19 mouse cellular contexts compared by ENCODE assay signal in genomic region chrX:133601195-133601594, GRCm38 (mm10).
"Had no signal": no experiment of that assay in that cellular context is flagged by ENCODE, and none has a peak within 500 bp of the region (broad histone marks: within the 10 kb centered on the region; RNA-seq: fewer than 3 reads in every experiment).

No protein-coding gene starts in this region.

- H3K27ac ChIP-seq: liver, embryonic 15.5 days; lung, embryonic 15.5 days; macrophage; midbrain, embryonic 13.5 days; neural tube, embryonic 12.5 days; stomach, embryonic 15.5 days; stomach, postnatal 0 days had no signal

- DNase-seq: liver, postnatal 0 days; lung, adult 2 months; lung, postnatal 14 days; lung, postnatal 36 days; right cerebral cortex, postnatal 14 days; thymus, adult 18-20 months; thymus, postnatal 14 days; thymus, postnatal 36 days had no signal

- H3K9me3 ChIP-seq: liver, embryonic 15.5 days; lung, embryonic 15.5 days; megakaryocyte, embryonic 14.5 days; midbrain, embryonic 13.5 days; neural tube, embryonic 12.5 days; stomach, embryonic 15.5 days had no signal

- H3K27me3 ChIP-seq: liver, embryonic 15.5 days; lung, embryonic 15.5 days; neural tube, embryonic 12.5 days; stomach, embryonic 15.5 days had no signal

- H3K4me3 ChIP-seq: liver, embryonic 15.5 days; lung, embryonic 15.5 days; megakaryocyte, embryonic 14.5 days; midbrain, embryonic 13.5 days; neural tube, embryonic 12.5 days; stomach, embryonic 15.5 days had no signal

- ATAC-seq: liver, postnatal 0 days; lung, postnatal 0 days; midbrain, embryonic 13.5 days; midbrain, embryonic 16.5 days had no signal

- H3K4me2 ChIP-seq: liver, embryonic 15.5 days; lung, embryonic 15.5 days; midbrain, embryonic 11.5 days; midbrain, embryonic 13.5 days; neural tube, embryonic 12.5 days; stomach, embryonic 15.5 days had no signal

- H3K9ac ChIP-seq: liver, embryonic 15.5 days; liver, postnatal 0 days; lung, embryonic 15.5 days; midbrain, embryonic 13.5 days; neural tube, embryonic 12.5 days; stomach, embryonic 15.5 days had no signal

- H3K4me1 ChIP-seq: liver, embryonic 15.5 days; lung, embryonic 15.5 days; megakaryocyte, embryonic 14.5 days; neural tube, embryonic 12.5 days; stomach, embryonic 15.5 days had no signal

- H3K36me3 ChIP-seq: liver, embryonic 15.5 days; lung, embryonic 15.5 days; midbrain, embryonic 13.5 days; neural tube, embryonic 12.5 days; stomach, embryonic 15.5 days had no signal
